Mouse (Mus musculus) c-Kit-positive CD71-positive TER-119-positive erythroid progenitor cells, embryonic 14.5 days (primary cell): ENCODE data around the gene Umad1.
A peak's percentile ranks its signal among the peaks of the same experiment; 100 is the strongest.

Experiments used
- DNase-seq: peaks from one replicate; pipeline ENCODE4 v3.0.0-alpha.2; 2013; ENCODE audit warnings: low spot score

Umad1 gene

DNA sequence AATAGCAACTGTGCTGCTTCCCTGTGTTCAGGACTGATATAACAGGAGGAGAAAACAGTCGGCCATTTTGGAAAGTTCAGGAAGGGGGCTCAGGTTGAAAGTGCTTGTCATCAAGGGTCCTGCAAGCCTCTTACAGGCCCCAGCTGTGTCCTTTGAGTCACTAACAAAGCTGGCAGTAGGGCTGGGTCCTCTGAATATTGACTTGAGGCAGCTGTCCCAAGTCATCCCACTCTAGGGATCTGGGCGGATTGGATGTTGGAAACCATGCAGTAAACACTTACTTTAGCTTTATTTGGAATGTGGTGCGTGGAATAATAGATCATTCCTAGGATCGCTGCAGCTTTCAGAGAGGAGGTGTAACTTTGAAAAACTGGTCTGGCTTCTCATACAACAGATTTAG lies 215.7 kb downstream of the Umad1 start:
- no peak for DNase-seq

DNA sequence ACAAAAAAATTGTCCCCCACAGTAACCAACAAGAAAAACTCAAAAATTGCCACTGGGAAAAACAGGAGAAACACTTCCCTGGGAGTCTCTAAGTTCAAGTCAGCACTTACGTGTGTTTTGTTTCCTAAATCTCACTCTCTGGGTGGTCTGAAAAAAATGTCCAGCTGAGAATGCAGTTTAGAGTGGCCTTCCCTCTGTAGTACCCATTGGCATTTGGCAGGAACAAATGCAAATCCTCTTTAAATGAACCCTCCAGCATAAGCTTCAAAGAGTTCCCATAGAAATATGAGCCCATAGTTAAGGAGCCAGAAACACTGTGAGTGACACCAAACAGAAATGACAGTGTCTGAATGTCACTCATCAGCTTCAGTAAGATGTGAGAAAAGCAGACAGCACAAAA lies 220.1 kb downstream of the Umad1 start:
- DNase-seq = no peak

DNA sequence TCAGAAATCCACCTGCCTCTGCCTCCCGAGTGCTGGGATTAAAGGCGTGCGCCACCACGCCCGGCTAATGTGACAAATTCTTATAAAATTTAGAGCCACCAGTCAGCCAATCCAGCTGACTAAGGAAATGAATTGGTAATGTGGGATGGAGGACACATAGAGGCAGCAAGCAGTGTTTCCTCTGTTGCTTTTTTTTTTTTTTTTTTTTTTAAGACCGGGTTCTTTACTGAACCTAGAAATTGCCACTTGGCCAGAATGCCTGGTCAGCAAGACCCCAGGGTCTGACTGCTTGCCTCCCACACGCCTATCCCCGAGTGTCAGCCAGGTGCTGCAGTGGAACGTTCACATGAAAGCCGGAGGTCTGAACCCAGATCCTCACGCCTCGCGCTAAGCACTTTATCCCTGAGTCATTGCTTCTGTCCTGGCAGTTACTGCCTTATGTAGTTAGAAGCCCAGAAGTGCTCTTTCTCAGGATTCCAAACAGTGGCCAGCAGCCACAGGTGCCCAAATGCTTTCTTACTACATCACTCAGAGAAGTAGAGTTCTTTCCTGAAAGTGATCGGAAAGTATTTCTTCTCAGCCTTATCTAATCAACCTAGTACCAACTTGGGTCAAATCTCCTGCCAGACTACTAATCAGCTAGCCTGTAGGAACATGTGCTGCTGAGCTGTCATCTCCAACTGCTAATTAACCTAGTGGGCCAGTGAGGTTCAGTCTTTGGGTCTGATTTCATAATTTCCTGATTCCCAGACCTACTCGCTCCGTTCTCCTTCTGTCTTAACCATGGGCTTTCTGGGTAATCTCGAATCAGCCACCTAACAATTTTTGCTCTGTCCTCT lies 225.6 kb downstream of the Umad1 start:
- DNase-seq = peak; percentile 63

DNA sequence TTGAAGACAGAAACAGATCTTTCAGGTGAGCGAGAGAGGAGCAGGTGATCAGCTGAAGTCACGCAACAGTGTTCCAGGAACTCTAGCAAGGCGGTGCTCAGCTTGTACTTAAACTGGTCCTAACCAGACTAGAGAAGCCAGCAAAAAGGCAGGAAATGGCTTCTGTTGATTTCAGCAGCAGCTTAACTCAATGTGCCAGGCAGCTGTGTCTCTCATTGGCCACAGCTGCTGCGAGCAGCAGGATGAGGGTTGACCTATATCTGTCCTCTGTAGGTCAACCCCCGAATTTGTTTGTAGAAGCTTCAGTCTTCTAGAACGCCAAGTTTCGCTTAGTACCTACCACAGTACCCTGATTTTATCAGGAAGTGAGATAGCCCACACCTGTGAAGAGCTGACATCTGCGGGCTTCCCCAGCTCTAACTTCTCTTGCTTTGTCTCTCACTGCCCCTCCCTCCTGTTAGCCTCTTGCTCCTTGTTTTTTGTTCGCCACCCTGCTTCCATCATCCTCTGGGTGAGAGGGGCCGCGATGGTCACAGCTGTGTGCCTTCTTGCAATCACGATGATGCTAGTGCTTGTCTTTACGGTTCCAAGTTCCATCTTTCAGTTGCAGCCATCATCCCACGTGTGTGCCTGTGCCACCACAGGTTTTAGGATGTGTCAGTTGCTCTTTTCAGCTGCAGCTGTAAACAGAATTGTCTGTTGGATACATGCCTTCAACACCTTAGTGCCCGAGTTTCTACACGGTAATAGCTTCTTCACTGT lies 226.5 kb downstream of the Umad1 start:
- DNase-seq = no peak

DNA sequence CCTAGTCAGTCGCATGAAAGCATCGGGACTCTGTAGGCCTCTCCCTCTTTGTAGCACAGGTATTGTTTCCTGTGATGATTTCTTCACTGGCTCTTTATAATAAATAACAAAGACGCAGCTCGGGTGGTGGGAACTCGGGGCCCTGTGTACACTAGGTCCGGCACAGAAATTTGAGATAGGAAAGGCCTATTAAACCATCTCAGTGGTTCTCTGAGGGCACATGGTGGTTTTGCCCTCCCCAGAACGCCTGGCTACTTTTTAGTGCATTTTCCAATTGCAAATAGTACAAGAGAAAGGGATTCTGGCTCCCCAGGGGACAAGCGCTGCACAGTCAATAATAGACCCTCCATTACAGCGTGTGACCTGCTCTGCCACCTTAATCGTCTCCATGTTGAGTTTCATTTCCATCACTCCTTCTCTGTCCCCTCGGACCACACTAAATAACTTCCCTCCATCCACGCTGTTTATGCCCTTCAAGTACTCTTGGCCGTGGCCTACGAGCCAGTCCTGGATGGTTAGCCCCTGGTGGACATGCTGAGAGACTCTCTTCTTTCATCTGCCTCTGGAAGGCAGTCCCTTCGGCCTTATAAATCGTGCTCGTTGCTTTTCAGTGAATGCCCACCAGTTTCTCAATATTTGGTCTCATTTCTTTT lies 227.4 kb downstream of the Umad1 start:
- no peak for DNase-seq

DNA sequence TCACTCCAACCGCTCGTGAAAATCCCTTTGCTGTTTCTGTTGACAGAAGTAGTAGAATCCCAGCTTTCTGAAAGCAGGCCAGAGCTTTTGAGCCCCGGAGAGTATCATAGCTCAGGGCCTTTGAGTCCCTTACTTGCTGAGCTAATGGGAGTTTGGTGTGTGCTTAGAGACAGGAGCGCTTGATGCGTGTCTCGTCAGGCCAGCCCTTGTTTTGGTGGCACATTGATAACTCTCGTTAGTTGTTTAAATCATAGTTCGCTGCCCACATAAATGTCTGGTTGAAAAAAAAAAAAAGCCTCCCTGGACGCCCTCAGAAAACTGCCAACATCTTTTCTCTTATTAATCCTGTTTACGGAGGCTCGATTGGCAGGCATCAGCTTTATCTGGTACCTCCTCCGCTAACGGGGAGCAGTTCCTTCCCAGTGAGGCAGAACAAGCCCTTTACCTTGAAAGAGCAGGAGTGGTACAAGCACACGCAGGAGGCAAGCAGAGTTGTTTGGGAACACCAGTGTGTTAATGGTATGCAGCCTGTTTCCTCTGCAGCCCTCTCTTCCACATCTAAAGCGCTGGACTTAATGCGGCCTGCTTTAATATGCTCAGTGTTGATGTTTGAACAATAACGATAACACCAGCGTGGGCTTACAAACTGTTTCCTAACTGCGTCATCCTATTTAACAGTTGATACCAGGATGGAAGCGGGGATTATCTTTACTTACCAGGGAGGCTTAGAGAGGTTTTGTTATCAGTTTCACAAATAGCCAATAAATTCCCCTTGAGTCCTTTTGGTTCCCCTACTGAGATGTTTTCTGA lies 228.2 kb downstream of the Umad1 start:
- peak; percentile 83 for DNase-seq

DNA sequence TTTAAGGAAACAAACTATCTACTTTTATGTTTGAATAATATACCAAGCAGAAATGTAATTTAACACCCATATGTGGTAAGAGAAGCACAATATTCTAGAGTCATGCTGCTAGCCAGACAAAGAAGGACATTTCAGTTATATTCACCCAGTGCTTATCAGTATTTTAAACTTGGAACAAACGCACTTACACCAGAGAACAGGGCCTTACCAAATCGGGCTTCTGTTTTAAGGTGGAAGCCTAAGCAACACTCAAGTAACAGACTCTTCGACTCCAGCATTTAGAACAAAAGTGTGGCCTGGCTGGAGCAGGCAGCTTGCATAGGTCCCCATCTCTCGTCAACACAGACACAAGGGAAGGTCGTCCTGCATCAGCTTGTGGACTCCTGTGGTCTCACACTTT lies 229.2 kb downstream of the Umad1 start:
- peak; percentile 48 for DNase-seq

DNA sequence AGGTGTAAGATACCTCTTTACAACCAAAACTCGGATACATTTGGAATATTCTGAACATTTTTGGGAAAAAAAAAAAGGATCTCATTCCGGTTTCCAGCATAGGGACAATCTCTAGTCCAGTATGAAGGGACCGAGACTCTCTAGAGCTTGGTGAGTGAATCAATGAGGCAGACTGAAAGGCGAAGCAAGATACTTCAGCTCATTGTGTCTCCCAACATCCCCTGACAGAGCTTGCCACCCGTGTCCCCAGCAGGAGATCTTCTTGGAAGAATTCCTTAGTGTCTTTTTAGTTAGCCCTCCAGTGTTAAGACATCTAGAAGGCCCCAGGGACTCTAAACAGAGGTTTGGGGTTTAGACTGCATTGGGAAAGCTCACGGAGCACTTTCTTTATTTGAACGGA lies 230.2 kb downstream of the Umad1 start:
- no peak for DNase-seq

DNA sequence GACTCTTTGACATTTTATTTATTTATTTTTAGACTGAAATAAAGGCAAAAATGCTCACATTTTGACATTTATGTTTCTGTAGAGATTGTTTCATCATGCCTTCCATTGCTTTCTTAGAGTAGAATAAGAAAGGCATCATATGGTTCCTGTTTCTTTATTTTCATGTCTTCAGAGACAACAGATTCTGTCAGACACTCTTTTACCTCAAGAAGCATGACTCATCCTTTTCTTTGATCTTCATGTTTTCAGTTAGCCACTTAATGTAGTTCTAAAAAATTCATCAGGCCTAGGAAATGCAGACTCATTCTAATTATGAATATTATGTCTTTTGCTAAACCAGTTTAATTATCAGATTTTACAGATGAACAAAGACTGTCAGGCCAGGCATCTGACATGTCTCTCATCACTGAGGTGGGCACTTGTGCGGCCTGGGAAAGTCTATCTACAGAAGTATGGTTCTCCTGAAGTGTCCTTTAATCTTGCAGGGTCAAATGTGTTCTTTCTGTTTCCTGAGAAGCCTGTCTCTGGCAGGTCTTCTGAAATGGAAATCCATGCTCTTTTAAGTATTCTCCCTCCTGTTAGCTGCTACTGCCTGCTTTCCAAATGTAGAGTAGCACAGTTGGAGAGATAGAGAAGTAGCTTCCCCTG lies 231.0 kb downstream of the Umad1 start:
- no peak for DNase-seq

DNA sequence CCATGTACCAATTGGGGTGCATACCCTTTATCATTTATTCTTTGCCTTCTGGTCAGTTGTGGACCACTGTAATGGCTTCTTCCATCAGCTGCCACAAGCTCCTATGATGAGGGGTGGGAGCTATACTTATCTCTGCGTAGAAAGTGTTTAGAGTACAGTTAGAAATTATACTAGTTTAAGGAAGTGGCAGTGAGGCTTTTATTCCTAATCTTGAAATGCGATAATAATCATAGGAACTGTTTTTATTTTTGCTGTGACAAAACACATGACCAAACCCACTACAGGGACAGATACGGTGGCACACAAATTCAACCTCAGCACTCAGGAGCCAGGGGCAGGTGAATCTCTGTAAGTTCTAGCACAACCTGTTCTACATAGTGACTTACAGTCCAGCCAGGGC lies 233.2 kb downstream of the Umad1 start:
- no peak for DNase-seq

DNA sequence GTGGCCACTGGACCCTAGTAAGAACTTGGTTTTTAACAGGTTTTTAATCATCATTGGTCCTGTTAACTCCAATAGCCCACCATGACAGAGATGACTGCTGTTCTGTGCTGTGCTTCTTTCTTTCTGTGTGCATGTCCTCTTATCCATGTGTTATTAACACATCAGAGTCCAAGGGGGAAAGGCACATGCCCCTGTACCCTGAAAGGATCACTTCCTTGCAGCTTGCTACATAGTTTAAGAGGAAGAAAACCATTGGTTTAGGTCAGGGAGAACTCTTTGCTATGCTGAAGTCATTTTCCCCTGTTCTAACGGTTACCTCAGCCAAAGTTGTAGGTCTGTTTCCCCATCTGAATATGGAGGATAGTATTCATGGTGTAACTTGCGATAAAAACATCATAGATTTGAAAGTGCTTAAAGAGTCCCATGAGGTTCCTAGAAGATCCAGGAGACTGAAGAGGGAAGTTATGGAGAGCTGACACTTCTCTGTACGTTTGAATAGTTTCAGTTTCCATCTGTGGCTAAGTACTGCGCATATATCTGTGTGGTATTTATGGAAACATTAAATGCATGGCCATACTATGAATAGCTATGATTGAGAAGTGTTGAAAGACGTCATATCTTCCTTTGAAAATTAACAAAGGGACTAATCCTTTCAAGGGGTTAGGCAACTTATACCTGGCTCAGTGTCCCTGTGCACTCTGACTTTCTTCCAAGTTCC lies 236.2 kb downstream of the Umad1 start:
- DNase-seq = no peak

DNA sequence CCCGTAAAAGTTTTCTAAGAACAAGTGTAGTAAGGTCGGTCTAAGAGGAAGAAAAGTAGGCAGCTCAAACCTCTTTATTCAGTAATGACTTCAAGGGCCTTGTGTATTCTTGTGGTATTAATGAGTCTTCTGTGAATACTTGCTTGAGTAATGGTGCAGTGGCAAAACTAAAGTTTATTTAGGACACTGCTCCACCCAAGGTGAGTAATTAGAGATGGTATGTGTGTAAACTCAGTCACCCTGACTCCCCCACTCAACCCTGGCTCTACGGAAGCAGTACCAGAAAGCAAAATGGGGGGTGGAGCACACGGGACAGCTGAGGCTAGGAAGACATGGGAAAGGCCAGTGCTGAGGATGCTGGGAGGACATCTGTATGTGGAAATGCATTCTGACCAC lies 236.7 kb downstream of the Umad1 start:
- DNase-seq = no peak

DNA sequence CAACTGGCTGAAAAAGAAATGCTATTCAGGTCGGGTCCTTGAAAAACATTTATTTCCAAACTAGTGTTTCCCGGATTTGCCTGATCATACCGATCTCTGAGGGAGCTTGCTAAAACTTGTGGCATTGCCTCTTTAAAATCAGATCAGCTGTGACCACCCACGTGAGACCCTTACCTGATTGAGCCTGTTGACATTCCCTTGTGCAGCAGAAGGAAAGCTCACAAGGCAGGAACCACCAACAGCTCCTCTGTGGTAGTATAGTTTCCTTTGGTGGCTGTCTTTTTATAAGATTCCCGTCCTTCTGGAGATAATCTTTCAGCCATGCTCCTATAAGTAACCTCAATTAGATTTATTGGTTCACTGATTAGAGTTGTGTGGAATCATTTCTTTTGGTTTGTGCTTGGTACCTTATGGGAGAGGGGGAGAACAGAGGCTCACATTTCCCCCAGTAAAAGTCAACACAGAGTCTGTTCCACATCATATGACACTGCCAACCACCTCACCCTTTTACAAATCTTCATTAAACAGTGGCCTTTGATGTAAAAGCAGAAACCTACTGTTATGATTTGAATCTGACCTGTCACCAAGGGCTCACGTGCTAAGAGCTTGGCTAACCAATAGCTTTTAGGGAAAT lies 238.3 kb downstream of the Umad1 start:
- no peak for DNase-seq

DNA sequence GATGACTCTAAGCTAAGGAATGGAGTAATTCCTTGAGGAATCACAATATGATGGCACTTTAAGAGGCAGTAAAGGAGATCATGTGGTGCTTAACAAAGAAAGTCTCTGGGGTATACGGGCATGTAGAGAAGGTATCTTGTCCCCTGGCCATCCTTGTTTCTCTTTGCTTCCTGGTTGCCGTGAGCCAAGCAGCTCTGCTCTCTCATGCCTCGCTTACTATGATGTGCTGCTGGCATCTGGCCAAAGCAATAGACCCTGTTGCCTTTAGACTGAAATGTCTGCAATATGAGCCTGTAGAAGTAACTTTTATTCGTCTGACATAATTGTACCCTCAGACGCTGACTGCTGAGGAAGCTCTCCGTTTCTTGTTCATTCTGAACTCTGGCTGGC lies 238.8 kb downstream of the Umad1 start:
- no peak for DNase-seq

DNA sequence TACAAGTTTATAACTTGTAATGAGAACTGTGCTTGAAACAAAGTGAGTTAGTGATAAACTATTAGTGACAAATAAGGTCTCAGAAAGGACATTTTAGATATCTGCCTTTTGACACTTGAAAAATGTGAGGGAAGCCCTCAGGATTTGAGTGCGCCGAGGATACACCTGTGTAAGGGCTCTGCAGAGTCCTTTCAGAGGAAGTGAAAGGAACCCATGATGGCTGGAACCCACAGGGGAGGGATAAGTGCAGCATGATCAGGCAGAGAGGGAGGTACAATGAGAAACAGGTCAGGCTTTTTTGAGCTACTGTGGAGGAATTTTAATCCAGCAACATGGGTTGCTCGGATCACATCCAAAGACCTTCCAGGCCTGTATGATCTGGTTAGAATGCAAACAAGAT lies 239.9 kb downstream of the Umad1 start:
- no peak for DNase-seq

DNA sequence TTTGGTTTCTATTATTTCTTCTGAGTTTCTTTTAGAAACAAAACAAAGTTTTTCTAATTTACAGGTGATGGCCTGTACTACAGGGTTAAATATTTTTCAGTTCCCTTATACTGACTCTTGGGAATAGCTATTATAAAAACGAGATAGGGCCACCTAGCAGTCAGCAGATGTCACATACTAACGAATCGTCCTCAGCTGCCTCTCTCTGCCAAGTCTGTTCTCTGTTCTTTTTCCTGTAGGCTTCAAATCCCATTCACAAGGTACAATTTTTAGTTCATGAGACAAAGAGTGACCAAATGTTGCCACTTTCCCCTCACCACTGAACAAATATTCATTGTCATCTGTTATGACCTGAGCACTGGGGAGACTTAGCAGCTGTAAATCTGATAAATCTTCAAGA lies 244.9 kb downstream of the Umad1 start:
- DNase-seq = no peak

DNA sequence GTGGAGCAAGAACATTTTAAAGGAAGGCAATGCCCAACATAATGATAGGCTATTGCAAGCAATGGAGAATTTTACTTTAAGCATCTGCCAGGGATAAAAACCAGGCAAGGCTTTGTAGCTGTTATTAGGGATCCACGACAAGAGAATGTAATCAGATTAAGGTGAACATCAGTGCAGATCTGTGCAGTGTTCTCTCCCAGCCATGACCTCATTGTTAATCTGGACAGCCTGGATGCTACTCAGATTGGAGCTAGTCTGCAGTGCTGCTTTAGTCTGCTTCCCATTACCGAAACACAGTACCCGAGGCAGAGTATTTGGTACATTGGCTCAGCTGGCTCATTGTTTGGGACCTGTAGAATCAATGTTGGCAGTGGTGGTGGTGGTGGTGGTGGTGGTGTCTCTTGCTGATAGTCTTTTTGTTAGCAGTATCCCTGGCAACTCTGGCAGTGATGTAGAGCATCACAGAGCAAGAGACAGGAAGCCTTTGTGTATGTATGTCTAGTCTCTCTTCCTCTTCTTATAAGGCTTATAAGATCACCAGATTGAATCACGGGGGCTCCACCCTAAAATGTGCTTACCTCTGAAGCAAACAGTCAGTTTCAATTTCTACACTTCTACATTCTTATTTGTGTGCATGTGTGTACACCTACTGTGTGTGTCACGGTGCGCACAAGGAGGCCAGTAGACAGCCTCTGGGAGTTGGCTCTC lies 245.6 kb downstream of the Umad1 start:
- no peak for DNase-seq

DNA sequence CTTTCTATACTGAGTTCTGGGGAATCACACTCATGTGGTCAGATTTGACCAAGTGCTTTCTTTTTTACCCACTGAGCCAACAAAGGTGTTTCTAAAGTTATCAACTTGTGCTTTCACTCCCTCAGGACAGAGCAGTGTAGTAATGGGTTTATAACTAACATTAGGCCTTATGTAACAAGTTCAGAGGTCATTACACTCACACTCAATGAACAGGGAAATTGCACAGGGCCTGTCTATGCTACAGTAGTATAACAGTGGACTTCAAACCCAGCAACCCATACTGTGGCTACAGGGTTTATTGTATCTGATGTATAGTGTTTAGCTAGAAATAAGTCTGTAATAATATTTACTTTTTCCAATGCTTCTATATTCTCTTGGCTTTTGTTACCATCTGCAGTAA lies 247.5 kb downstream of the Umad1 start:
- no peak for DNase-seq
